Mouse (Mus musculus) forebrain, embryonic 12.5 days (tissue): ENCODE data around the gene Nbl1. TPM values are rescaled to one million over a fixed set of nuclear protein-coding genes. Genes with fewer than 3 reads are reported as not detected.

Experiments
- ATAC-seq: fragments of 200-750 bp; cut with Nextera tagmentation; 2 replicates; pipeline ENCODE4 v1.8.0; 2017; ENCODE audit warnings: moderate TSS enrichment; ENCODE audit not compliant: low FRiP score
- H3K27ac ChIP-seq: fragments of 300-500 bp; sonication (generic); 2 replicates; pipeline ENCODE4 v1.5.1; 2016; ENCODE audit warnings: mild to moderate bottlenecking
- H3K27me3 ChIP-seq: fragments of 300-500 bp; sonication (generic); 2 replicates; pipeline ENCODE4 v1.6.1; 2016; ENCODE audit warnings: mild to moderate bottlenecking
- H3K36me3 ChIP-seq: fragments of 300-500 bp; sonication (generic); replicated peaks from 2 replicates; pipeline ENCODE4 v1.6.1; 2016; ENCODE audit warnings: mild to moderate bottlenecking
- H3K4me1 ChIP-seq: fragments of 300-500 bp; sonication (generic); 2 replicates; pipeline ENCODE4 v1.6.1; 2016
- H3K4me2 ChIP-seq: fragments of 300-500 bp; sonication (generic); 2 replicates; pipeline ENCODE4 v1.6.1; 2016; ENCODE audit warnings: mild to moderate bottlenecking, moderate library complexity
- H3K4me3 ChIP-seq: fragments of 300-500 bp; sonication (generic); replicated peaks from 2 replicates; pipeline ENCODE4 v1.5.1; 2016; ENCODE audit warnings: mild to moderate bottlenecking
- H3K9ac ChIP-seq: fragments of 300-500 bp; sonication (generic); 2 replicates; pipeline ENCODE4 v1.6.1; 2016; ENCODE audit warnings: mild to moderate bottlenecking
- H3K9me3 ChIP-seq: fragments of 300-500 bp; sonication (generic); 2 replicates; pipeline ENCODE4 v1.6.1; 2016
- WGBS: fragments of 180-500 bp; shearing (Covaris S2); methylation state at CpG from one replicate; pipeline ENCODE4 v1.1.7; 2016; 5-methylcytosine and 5-hydroxymethylcytosine counted together
- polyA plus RNA-seq: library from polyadenylated mRNA; unstranded; fragments of >200 nt; fragmentation: Nextera tagmentation; extraction: Ambion mirVana; gene quantifications from 2 replicates; pipeline ENCODE4 v1.2.1, GENCODE M21; 2016

The Nbl1 gene
- polyA plus RNA-seq, 1 experiment from 2014 or later = 26.7 TPM

- 80% methylated on average over 7 of the region's 7 CpGs for WGBS
- Histone ChIP-seq H3K27me3 (no peaks in the 10 kb centered on the region), H3K27ac (no peak overlapping the region), H3K9me3 (no peaks in the 10 kb centered on the region), H3K4me2 (no peak overlapping the region), H3K4me1 (peaks cover 6% of the 10 kb centered on the region; the same call in 1 of the 2 replicates), H3K36me3 (no peaks in the 10 kb centered on the region), H3K9ac (no peak overlapping the region), H3K4me3 (no peak overlapping the region)
- ATAC-seq = no peak
Measured at GRCm38 (mm10) chr4:139120998-139121397, 28.2 kb upstream of the Nbl1 start.

DNA sequence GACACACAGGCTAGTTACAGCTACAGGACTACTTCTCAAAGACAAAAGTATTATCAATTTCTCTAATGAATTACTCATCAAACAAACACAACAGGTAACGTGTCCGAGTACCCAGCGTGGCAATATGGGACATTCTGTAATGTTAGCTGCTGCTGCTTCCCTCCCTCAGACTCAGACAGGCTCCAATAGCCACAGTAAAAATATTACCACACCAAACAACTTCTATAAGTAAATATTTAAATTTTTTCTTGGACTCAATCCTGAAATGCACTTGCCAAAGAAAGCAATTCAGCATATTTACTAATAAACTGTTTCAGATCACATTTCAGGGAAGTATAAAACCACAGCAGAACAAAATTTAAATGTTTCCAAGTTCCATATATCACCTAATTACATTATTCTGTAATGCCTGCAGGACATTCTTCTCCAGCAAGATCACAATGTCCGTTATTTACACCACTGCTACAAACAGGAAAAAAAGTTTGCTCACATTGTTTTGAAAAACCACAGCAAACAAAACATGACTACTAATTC, 27.6 kb upstream of the Nbl1 start:
- Histone ChIP-seq H3K4me1 (peaks cover 6% of the 10 kb centered on the region; the same call in 1 of the 2 replicates), H3K27ac (no peak overlapping the region), H3K27me3 (no peaks in the 10 kb centered on the region), H3K36me3 (no peaks in the 10 kb centered on the region), H3K4me3 (no peak overlapping the region), H3K9me3 (no peaks in the 10 kb centered on the region), H3K9ac (no peak overlapping the region), H3K4me2 (no peak overlapping the region)
- WGBS = 95% methylated on average over 4 of the region's 4 CpGs
- no peak for ATAC-seq

DNA sequence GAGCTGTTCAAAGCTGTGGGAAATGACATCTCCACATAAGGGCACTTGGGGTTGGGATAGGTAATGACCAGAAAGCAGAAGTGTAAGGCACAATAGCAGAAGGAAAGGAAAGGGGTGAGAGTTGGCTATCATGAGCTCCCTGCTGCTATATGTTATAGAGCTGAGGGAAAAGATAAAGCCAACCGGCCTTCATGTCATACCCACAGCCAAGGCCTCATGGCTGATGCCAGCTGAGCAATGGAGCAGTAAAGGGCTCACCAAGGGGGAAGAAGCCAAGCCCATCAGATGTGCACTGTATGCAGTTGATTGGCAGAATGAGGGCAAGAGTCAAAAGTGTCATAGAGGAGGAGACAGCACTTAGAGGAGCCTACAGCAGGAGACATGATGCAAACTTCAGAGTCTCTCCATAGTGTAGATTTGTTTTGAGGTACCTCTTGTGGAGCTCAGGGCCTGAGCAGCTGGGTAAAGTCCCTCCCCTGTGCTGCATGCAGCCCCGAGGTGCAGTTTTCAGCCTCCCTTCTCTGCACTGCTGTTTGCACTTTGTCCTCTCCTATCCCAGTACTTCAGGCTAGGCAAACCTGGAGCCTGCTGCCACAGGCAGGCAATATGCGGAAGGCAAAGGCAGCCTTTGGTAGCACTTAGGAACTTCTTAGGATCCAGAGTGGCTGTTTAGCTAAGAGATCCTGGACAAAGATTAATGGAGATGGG, 23.7 kb upstream of the Nbl1 start:
- 72% methylated on average over 3 of the region's 3 CpGs for WGBS
- Histone ChIP-seq H3K4me1 (peaks cover 17% of the 10 kb centered on the region), H3K27me3 (no peaks in the 10 kb centered on the region), H3K9me3 (no peaks in the 10 kb centered on the region), H3K36me3 (no peaks in the 10 kb centered on the region), H3K4me2 (no peak overlapping the region), H3K9ac (no peak overlapping the region), H3K4me3 (no peak overlapping the region), H3K27ac (0 out of 2 replicates have a peak overlapping the region, but pooled peaks have one; percentile 6)
- no peak for ATAC-seq

DNA sequence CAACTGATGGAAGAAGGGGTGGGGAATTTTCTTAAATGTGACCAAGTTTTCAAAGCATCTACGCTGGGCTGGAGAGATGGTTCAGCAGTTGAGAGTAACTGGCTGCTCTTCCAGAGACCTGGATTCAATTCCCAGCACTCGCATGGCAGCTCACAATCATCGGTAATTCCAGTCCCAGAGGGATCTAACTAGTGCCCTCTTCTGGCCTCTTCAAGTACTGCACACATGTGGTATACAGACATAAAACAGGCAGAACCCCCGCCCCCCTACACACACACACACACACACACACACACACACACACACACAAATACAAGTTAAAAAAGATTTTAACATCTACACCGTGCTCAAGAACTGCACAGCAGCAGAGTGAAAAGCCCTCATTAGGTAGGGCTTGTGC, 22.9 kb upstream of the Nbl1 start:
- Histone ChIP-seq H3K9ac (no peak overlapping the region), H3K4me1 (peaks cover 23% of the 10 kb centered on the region), H3K27ac (no peak overlapping the region), H3K9me3 (no peaks in the 10 kb centered on the region), H3K4me3 (no peak overlapping the region), H3K27me3 (no peaks in the 10 kb centered on the region), H3K36me3 (no peaks in the 10 kb centered on the region), H3K4me2 (no peak overlapping the region)
- no peak for ATAC-seq
- WGBS = 80% methylated on average over 5 of the region's 5 CpGs

DNA sequence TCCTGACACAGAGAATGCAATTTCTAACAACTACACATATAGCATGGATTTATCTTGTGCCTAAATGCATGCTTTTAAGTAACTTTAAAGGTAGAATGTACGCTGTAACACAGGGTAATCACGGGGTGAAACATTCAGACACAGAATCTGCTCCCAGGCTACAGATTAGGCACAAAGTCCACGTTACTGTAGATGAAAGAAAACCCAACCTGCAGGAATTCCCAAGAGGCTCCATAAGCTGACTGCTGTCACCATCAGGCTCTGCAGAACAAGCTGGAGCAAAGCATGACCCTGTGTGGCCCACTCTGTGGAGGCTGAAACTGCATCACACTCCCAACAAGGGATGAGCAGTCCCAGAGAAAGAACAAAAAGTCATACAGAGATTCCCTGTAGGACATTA, 19.7 kb upstream of the Nbl1 start:
- Histone ChIP-seq H3K27me3 (no peaks in the 10 kb centered on the region), H3K4me2 (no peak overlapping the region), H3K9ac (no peak overlapping the region), H3K4me1 (peaks cover 23% of the 10 kb centered on the region), H3K27ac (no peak overlapping the region), H3K36me3 (no peaks in the 10 kb centered on the region), H3K4me3 (no peak overlapping the region), H3K9me3 (no peaks in the 10 kb centered on the region)
- WGBS = 70% methylated on average over 3 of the region's 3 CpGs
- no peak for ATAC-seq

DNA sequence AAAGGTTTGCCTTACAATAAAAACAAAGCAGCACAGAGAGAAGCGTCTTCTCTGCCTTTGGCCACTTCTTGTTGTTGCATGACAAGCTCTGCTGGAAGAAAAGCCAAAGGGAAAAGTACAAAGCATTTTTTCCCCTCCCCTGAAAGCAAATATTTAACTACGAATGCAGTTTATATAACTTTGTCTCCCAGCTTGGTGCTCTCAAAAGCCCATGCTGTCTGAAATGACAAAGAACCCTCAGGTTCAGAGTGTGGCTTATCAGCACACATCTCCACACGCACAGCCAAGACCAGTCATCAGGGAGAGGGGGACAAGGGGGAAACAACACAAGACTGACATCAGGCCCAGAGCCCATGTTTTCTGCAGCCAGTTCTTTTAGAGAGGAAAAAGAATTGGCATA, 18.6 kb upstream of the Nbl1 start:
- H3K9ac ChIP-seq = no peak overlapping the region
- H3K27ac ChIP-seq = 0 out of 2 replicates have a peak overlapping the region, but pooled peaks have one; percentile 13
- 75% methylated on average over 3 of the region's 3 CpGs for WGBS
- H3K4me3 ChIP-seq = no peak overlapping the region
- no peaks in the 10 kb centered on the region for H3K36me3 ChIP-seq
- H3K9me3 ChIP-seq = no peaks in the 10 kb centered on the region
- no peak overlapping the region for H3K4me2 ChIP-seq
- no peaks in the 10 kb centered on the region for H3K27me3 ChIP-seq
- ATAC-seq = no peak
- H3K4me1 ChIP-seq = peaks cover 19% of the 10 kb centered on the region

DNA sequence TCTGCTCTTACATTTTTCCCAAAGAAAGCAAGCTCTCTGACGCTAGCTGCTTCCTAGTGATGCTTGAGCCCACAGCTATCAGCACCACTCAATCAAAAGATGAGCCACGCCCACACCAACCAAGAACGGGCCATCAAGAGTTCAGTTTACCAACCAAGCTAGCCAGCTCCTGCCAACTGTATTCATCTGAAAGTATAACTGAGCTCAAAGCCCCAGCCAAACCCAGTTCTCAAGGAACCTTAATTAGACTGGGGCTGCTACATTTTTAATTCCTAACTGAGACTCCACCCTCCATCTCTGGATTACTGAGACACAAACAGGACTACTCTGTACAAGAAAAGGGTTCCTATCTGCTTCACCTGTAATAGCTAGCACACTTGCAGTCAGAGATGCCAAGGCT, 18.1 kb upstream of the Nbl1 start:
- ATAC-seq = no peak
- Histone ChIP-seq H3K36me3 (no peaks in the 10 kb centered on the region), H3K27me3 (no peaks in the 10 kb centered on the region), H3K4me1 (peaks cover 17% of the 10 kb centered on the region), H3K27ac (0 out of 2 replicates have a peak overlapping the region, but pooled peaks have one; percentile 13), H3K4me3 (no peak overlapping the region), H3K9ac (no peak overlapping the region), H3K9me3 (no peaks in the 10 kb centered on the region), H3K4me2 (no peak overlapping the region)
- 75% methylated on average over 3 of the region's 3 CpGs for WGBS

GRCm38 (mm10) chr4:139105453-139105852, 12.7 kb upstream of the Nbl1 start:
- H3K9ac ChIP-seq = no peak overlapping the region
- H3K4me1 ChIP-seq = no peaks in the 10 kb centered on the region
- no peaks in the 10 kb centered on the region for H3K9me3 ChIP-seq
- WGBS = 93% methylated on average over 1 of the region's 1 CpGs
- H3K27ac ChIP-seq = no peak overlapping the region
- ATAC-seq = no peak
- no peaks in the 10 kb centered on the region for H3K27me3 ChIP-seq
- H3K4me3 ChIP-seq = no peak overlapping the region
- H3K36me3 ChIP-seq = peaks cover 22% of the 10 kb centered on the region
- no peak overlapping the region for H3K4me2 ChIP-seq

DNA sequence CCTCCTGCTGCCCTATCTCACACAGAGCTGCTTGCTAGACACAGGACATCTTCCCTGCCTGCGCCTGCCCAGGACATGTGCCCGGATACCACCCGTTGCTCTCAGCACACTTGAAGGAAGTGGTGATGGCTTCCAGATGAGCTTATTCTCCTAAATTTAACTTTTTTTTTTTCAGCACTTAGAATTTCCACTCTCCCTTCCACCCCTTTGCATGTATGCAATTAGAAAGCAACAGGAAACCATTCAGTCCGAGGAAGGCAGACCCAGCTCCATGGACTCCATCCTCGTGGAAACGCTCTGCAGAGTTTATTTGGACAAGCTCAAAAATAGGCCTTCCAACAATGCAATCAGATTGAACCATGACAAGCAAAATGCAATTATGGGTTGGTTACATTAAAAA, 8.8 kb upstream of the Nbl1 start:
- Histone ChIP-seq H3K4me2 (no peak overlapping the region), H3K9me3 (no peaks in the 10 kb centered on the region), H3K27ac (no peak overlapping the region), H3K36me3 (peaks cover 22% of the 10 kb centered on the region), H3K4me3 (no peak overlapping the region), H3K9ac (no peak overlapping the region), H3K27me3 (no peaks in the 10 kb centered on the region), H3K4me1 (no peaks in the 10 kb centered on the region)
- ATAC-seq = no peak
- WGBS = 85% methylated on average over 6 of the region's 6 CpGs

- H3K9ac ChIP-seq = no peak overlapping the region
- H3K36me3 ChIP-seq = peaks cover 22% of the 10 kb centered on the region
- ATAC-seq = no peak
- H3K4me2 ChIP-seq = no peak overlapping the region
- H3K27ac ChIP-seq = no peak overlapping the region
- H3K4me1 ChIP-seq = no peaks in the 10 kb centered on the region
- WGBS = 93% methylated on average over 8 of the region's 8 CpGs
- H3K4me3 ChIP-seq = no peak overlapping the region
- H3K9me3 ChIP-seq = no peaks in the 10 kb centered on the region
- H3K27me3 ChIP-seq = peaks cover 5% of the 10 kb centered on the region; the same call in 1 of the 2 replicates
Measured at GRCm38 (mm10) chr4:139100326-139100725, 7.5 kb upstream of the Nbl1 start.

DNA sequence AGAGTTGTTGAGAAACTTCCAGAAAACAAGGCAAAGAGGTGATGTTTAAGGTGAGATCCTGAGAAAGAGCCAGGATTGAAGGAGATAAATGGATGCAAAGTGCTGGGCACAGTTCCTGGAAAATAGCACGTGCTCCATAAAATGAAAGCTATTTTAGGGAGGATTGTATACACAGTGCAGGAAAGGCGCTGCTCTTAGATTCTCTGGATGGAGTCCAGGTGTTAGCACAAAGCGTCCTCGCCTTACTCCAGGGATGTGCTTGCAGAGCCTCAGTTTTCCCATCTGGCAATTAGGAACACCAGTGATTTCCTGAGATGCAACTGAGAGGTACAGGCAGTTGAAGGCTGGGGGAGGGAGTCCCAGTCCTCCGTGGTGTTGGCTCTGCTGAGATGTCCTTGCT, 3.4 kb upstream of the Nbl1 start:
- 81% methylated on average over 5 of the region's 5 CpGs for WGBS
- Histone ChIP-seq H3K4me1 (peaks cover 22% of the 10 kb centered on the region), H3K27me3 (peaks cover 46% of the 10 kb centered on the region), H3K9ac (no peak overlapping the region), H3K27ac (no peak overlapping the region), H3K4me3 (no peak overlapping the region), H3K4me2 (no peak overlapping the region), H3K9me3 (no peaks in the 10 kb centered on the region), H3K36me3 (no peaks in the 10 kb centered on the region)
- no peak for ATAC-seq

GRCm38 (mm10) chr4:139095406-139095805, 2.6 kb upstream of the Nbl1 start:
- 39% methylated on average over 1 of the region's 1 CpGs for WGBS
- no peak overlapping the region for H3K4me3 ChIP-seq
- no peak overlapping the region for H3K27ac ChIP-seq
- no peak overlapping the region for H3K4me2 ChIP-seq
- no peaks in the 10 kb centered on the region for H3K36me3 ChIP-seq
- H3K9ac ChIP-seq = no peak overlapping the region
- peaks cover 54% of the 10 kb centered on the region for H3K27me3 ChIP-seq
- H3K4me1 ChIP-seq = peaks cover 28% of the 10 kb centered on the region
- no peak for ATAC-seq
- H3K9me3 ChIP-seq = no peaks in the 10 kb centered on the region

GRCm38 (mm10) chr4:139093196-139093530, 370 bp upstream of the Nbl1 start:
- H3K9ac ChIP-seq = peak overlapping the region; percentile 55; the same call in 1 of the 2 replicates
- no peak overlapping the region for H3K27ac ChIP-seq
- H3K4me3 ChIP-seq = peak overlapping the region; percentile 55
- WGBS = 23% methylated on average over 13 of the region's 13 CpGs
- peaks cover 74% of the 10 kb centered on the region for H3K27me3 ChIP-seq
- no peak for ATAC-seq
- peaks cover 28% of the 10 kb centered on the region for H3K4me1 ChIP-seq
- H3K9me3 ChIP-seq = no peaks in the 10 kb centered on the region
- peak overlapping the region; percentile 89 for H3K4me2 ChIP-seq
- no peaks in the 10 kb centered on the region for H3K36me3 ChIP-seq
